Mouse (Mus musculus) embryonic facial prominence, embryonic 13.5 days (tissue): Measurements from ENCODE around the gene Gh. TPM values are rescaled to one million over a fixed set of nuclear protein-coding genes. Genes with fewer than 3 reads are reported as not detected.

Source experiments
- ATAC-seq: fragments of 200-750 bp; cut with Nextera tagmentation; 2 replicates; pipeline ENCODE4 v1.8.0; 2017; ENCODE audit warnings: low read depth; ENCODE audit not compliant: insufficient number of reproducible peaks, insufficient read depth, low FRiP score, low TSS enrichment
- H3K27ac ChIP-seq: fragments of 300-500 bp; sonication (generic); 2 replicates; pipeline ENCODE4 v1.5.1; 2015; ENCODE audit warnings: moderate library complexity, mild to moderate bottlenecking, inconsistent platforms
- H3K27me3 ChIP-seq: fragments of 300-500 bp; sonication (generic); 2 replicates; pipeline ENCODE4 v1.6.1; 2015; ENCODE audit warnings: mild to moderate bottlenecking, inconsistent platforms
- H3K36me3 ChIP-seq: fragments of 300-500 bp; sonication (generic); 2 replicates; pipeline ENCODE4 v1.6.1; 2015; ENCODE audit warnings: mild to moderate bottlenecking, inconsistent platforms
- H3K4me1 ChIP-seq: fragments of 300-500 bp; sonication (generic); 2 replicates; pipeline ENCODE4 v1.6.1; 2015; ENCODE audit warnings: inconsistent platforms
- H3K4me2 ChIP-seq: fragments of 300-500 bp; sonication (generic); 2 replicates; pipeline ENCODE4 v1.6.1; 2015; ENCODE audit warnings: moderate library complexity, mild to moderate bottlenecking, inconsistent platforms
- H3K4me3 ChIP-seq: fragments of 300-500 bp; sonication (generic); 2 replicates; pipeline ENCODE4 v1.5.1; 2015; ENCODE audit warnings: mild to moderate bottlenecking, inconsistent platforms
- H3K9ac ChIP-seq: fragments of 300-500 bp; sonication (generic); 2 replicates; pipeline ENCODE4 v1.6.1; 2015; ENCODE audit warnings: mild to moderate bottlenecking, inconsistent platforms
- H3K9me3 ChIP-seq: fragments of 300-500 bp; sonication (generic); 2 replicates; pipeline ENCODE4 v1.6.1; 2016; ENCODE audit warnings: inconsistent platforms
- WGBS: fragments of 180-500 bp; shearing (Covaris S2); methylation state at CpG from one replicate; pipeline ENCODE4 v1.1.7; 2015; ENCODE audit warnings: mixed read lengths; 5-methylcytosine and 5-hydroxymethylcytosine counted together
- polyA plus RNA-seq: library from polyadenylated mRNA; unstranded; fragments of >200 nt; fragmentation: Nextera tagmentation; extraction: Ambion mirVana; gene quantifications from 2 replicates; pipeline ENCODE4 v1.2.1, GENCODE M21; 2015

Gene Gh
- polyA plus RNA-seq, 1 experiment from 2014 or later: not detected

DNA sequence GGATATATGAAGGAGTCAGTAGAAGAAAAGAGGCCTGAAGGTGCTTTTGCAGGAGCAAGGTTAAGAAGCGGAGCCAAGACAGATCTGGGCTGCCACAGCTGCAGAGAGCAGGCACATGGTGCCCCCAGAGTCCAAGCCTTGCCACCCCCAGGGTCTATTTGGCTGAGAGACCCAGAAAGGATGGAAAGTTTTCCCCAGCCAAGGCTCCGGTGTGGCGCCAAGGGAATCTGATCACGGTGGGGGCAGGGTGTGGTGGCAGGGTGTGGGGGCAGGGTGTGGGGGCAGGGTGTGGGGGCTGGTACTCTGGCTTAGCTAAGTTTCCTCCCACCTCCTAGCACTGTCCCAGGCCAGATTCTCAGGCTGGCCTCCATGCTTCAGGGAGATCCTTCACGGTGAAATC, 26.9 kb upstream of the Gh start:
- no peaks in the 10 kb centered on the region for H3K27me3 ChIP-seq
- no peak overlapping the region for H3K27ac ChIP-seq
- 0 out of 2 replicates have a peak, but pooled peaks have one; percentile 32 for ATAC-seq
- H3K4me2 ChIP-seq: no peak overlapping the region
- no peaks in the 10 kb centered on the region for H3K36me3 ChIP-seq
- H3K4me3 ChIP-seq: no peak overlapping the region
- 44% methylated on average over 5 of the region's 5 CpGs for WGBS
- peaks cover 24% of the 10 kb centered on the region for H3K4me1 ChIP-seq
- H3K9ac ChIP-seq: peak overlapping the region; percentile 28; the same call in 1 of the 2 replicates
- no peaks in the 10 kb centered on the region for H3K9me3 ChIP-seq

DNA sequence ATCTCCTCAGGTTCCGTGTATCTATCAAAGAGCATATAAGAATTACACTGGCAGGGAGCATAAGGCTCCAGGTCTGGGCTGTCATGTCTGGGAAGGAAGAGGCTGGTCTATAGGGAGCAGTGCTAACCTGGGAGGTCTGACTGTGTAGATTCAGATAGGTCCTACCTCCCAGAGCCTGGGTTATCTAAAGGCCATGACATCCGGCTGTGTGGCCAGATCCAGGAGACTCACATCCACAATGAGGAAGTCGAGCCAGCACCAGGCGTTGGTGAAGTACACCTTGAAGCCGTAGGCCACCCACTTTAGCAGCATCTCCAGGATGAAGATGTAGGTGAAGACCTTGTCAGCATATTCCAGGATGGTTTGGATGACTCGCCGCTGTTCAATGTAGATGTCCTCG, 24.8 kb upstream of the Gh start:
- Histone ChIP-seq H3K4me3 (no peak overlapping the region), H3K36me3 (no peaks in the 10 kb centered on the region), H3K4me1 (peaks cover 20% of the 10 kb centered on the region), H3K9ac (no peak overlapping the region), H3K4me2 (no peak overlapping the region), H3K27ac (no peak overlapping the region), H3K9me3 (no peaks in the 10 kb centered on the region), H3K27me3 (no peaks in the 10 kb centered on the region)
- 86% methylated on average over 8 of the region's 8 CpGs for WGBS
- no peak for ATAC-seq

DNA sequence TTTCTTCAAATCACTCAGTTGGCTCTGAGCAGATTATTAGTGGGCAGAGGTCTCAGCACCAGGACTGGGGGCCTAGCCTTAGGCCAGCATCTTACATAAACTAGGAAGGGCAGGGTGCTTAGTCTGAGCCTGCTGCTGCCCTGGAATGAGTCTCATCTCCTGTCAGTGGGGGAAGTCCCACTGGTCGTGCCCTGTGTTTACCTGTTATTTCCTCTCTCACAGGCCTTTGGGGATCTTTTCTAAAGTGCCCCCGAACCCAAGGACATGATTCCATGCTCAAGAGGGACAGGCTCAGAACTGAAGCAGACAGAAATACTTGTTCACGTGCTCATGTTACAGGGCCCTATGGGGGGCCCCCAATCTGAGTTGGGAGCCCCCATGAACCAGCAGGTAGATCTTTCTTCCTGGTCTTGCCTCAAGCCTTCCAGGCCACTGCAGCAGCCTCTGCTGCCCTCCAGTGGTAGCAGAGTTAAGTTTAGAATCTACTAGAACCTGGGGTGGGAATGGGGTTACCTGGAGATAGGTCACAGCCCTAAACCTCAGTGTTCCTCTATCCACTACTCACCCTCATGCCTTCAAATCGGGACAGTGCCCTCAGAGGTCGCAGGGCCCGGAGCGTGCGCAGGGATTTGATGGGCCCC, 24.0 kb upstream of the Gh start:
- Histone ChIP-seq H3K4me2 (no peak overlapping the region), H3K36me3 (no peaks in the 10 kb centered on the region), H3K27me3 (no peaks in the 10 kb centered on the region), H3K9me3 (no peaks in the 10 kb centered on the region), H3K9ac (no peak overlapping the region), H3K27ac (no peak overlapping the region), H3K4me1 (peaks cover 20% of the 10 kb centered on the region), H3K4me3 (no peak overlapping the region)
- no peak for ATAC-seq
- 61% methylated on average over 8 of the region's 8 CpGs for WGBS

DNA sequence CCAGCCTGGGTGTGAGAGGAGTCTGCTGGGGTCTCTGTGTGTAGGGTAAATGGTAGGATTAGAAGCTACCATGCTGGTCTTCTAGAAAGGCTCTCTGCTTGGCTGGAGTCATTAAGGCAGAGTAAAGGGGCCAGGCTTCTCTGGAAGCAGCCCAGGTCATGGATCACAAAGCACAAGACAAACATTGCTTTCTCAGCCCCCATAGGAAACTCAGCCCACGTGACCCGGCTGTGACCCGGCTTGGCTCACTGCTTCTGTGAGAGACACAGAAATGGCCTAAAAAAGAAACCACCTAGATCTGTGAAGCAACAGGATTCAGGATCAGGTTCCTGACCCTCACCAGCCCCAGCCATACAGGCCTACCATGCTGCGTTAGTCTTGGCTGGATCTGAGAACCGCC, 23.2 kb upstream of the Gh start:
- Histone ChIP-seq H3K4me2 (no peak overlapping the region), H3K4me3 (no peak overlapping the region), H3K9me3 (no peaks in the 10 kb centered on the region), H3K36me3 (no peaks in the 10 kb centered on the region), H3K4me1 (peaks cover 20% of the 10 kb centered on the region), H3K27me3 (no peaks in the 10 kb centered on the region), H3K9ac (no peak overlapping the region), H3K27ac (no peak overlapping the region)
- 76% methylated on average over 5 of the region's 5 CpGs for WGBS
- no peak for ATAC-seq

DNA sequence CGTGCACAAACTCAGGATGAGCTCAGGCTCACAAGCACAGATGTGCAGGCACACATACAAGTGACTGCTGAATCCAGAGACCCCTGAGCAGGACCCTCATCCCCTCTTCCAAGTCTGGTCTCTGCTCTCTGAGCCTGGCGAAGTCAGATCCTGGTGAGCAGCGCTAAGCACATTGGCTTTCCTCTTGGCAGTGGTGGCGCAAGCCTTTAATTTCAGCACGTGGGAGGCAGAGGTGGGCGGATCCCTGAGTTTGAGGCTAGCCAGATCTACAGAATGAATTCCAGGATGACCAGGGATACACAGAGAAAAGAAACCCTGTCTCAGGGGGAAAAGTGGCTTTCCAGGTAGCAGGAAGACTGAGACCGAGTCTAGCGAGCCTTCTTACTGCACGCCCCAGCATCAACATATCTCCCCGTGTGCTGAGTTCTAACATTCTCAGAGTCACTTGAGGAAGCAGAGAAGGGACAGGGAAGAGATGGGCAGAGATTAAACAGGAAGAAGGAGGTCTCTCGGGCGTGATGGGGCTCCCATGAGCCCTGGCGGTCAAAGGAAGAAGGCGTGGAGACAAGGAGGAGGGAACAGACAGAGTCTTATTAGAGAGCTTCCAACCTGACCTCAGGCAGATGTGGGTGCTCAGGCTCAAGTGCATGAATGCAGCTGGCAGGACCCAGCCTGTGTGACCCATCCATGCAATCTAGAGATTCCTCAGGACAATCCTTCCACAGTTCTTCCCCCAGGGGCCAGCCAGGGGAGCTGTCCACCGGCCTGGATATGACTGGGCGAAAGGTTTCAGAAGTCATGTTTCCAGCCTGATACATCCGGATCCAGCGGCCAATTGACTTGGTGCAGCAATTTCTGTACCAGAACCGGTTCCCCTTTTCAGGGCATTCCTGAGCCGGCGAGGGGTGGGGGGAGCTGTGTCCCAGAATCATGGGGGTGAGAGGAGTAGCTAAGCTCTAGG, 17.0 kb upstream of the Gh start:
- no peaks in the 10 kb centered on the region for H3K9me3 ChIP-seq
- H3K27me3 ChIP-seq: no peaks in the 10 kb centered on the region
- no peak overlapping the region for H3K4me3 ChIP-seq
- no peak for ATAC-seq
- H3K4me2 ChIP-seq: no peak overlapping the region
- H3K4me1 ChIP-seq: peaks cover 43% of the 10 kb centered on the region
- WGBS: 61% methylated on average over 21 of the region's 21 CpGs
- no peak overlapping the region for H3K27ac ChIP-seq
- no peaks in the 10 kb centered on the region for H3K36me3 ChIP-seq
- no peak overlapping the region for H3K9ac ChIP-seq

DNA sequence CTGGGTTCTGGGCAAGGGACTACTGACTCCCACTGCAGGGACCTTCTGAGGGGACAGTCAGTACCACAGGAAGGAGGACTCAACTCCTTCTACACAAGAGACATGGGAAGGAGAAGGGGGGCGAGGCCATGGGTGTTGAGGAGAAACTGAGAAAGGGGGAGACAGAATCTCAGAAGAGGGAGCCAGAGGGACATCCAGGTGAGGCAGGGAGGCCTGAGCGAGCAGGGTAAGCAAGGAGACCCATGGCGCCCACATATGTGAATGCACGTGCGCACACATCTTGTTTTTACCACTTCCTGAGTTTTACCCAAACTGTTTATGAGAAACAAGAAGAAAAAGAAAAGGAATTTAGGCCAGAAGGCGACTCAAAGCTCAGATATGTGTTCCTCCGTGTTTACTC, 16.1 kb upstream of the Gh start:
- no peak for ATAC-seq
- Histone ChIP-seq H3K27me3 (no peaks in the 10 kb centered on the region), H3K36me3 (no peaks in the 10 kb centered on the region), H3K9ac (no peak overlapping the region), H3K4me2 (no peak overlapping the region), H3K4me1 (peaks cover 49% of the 10 kb centered on the region), H3K4me3 (no peak overlapping the region), H3K9me3 (no peaks in the 10 kb centered on the region), H3K27ac (no peak overlapping the region; the same call in 1 of the 2 replicates)
- WGBS: 75% methylated on average over 7 of the region's 7 CpGs

DNA sequence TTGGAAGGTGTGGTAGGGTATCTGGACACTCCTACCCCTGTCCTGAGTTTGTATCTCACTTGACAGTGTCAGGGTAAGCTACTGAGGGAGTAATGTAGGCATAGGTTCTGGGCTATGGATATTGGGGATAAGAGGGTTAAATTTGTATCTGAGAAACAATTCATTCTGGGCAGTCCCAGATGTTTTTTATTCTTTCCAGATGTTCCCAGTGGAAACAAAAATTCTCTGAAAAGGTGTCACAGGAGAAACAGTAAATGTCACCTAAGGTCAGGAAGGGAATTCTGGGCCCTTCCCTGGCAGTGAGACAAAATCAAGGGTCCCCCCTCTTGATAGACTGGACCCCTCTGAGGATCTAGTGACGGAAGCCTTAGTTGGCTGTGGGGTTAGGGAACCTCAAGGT, 14.8 kb upstream of the Gh start:
- WGBS: 17% methylated on average over 1 of the region's 1 CpGs

DNA sequence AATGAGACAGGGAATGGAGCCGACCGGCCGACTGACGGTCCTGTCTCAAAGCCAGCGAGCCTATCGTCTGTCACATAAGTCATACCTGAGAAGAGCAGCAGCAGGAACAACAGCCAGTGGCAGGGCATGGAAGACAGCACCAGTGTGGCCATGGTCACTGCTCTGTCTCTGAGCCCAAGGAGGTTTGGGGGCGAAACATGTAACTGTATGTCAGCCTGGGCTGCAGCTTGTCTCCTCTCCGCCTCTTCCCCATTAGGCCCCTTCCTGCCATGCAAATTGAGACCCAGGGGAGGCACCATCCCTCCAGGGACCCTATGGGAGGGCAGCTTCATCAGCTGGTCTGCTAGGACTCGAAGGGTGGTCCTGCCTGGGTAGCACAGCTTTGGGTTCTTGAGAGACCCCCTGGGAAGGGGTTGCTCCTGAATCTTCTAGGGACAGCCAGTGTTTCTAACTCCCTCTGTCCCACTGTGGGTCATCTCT, 12.7 kb upstream of the Gh start, which contains the start of gene Cd79b:
TSS of gene Cd79b (minus strand) at position 430 of the 480 bp plus-strand sequence.
- peaks cover 49% of the 10 kb centered on the region for H3K4me1 ChIP-seq
- no peaks in the 10 kb centered on the region for H3K27me3 ChIP-seq
- H3K4me3 ChIP-seq: no peak within 1 kb of the TSS
- no peak within 1 kb of the TSS for H3K4me2 ChIP-seq
- ATAC-seq: no peak
- H3K9ac ChIP-seq: 0 out of 2 replicates have a peak within 1 kb of the TSS, but pooled peaks have one; percentile 11
- H3K9me3 ChIP-seq: no peaks in the 10 kb centered on the region
- H3K36me3 ChIP-seq: no peaks in the 10 kb centered on the region
- no peak within 1 kb of the TSS for H3K27ac ChIP-seq
- WGBS: 35% methylated on average over 9 of the region's 9 CpGs

More for the DNA sequence above, 14.8 kb upstream of the Gh start:
- no peaks in the 10 kb centered on the region for H3K27me3 ChIP-seq
- no peaks in the 10 kb centered on the region for H3K36me3 ChIP-seq
- H3K4me1 ChIP-seq: peaks cover 49% of the 10 kb centered on the region
- no peak overlapping the region for H3K4me3 ChIP-seq
- no peak overlapping the region for H3K27ac ChIP-seq
- no peak for ATAC-seq
- H3K9me3 ChIP-seq: no peaks in the 10 kb centered on the region
- no peak overlapping the region for H3K4me2 ChIP-seq
- no peak overlapping the region for H3K9ac ChIP-seq

DNA sequence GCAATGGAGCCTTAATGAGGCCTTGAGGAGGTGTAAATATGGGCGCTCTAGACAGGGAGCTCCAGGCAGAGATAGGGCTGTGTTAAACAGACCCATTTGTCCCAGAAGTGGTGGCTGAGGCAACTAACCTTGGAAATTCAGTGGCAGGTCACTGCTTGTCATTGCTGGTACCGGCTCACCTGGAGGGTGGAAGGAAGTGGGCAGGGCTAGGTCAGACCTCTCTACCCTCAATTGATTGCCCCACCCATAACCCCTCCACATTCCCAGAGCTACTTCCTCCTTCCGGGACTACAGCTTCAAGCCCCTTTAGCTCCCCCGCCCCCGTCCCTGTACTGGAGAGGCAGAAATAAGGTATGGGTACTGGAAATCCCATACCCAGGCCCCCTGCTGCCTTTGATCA, 11.9 kb upstream of the Gh start:
- no peak overlapping the region for H3K4me3 ChIP-seq
- ATAC-seq: no peak; the same call in 1 of the 2 replicates
- H3K9ac ChIP-seq: no peak overlapping the region
- no peak overlapping the region for H3K4me2 ChIP-seq
- no peaks in the 10 kb centered on the region for H3K9me3 ChIP-seq
- H3K36me3 ChIP-seq: no peaks in the 10 kb centered on the region
- 42% methylated on average over 5 of the region's 5 CpGs for WGBS
- peak overlapping the region; percentile 33; the same call in 1 of the 2 replicates for H3K27ac ChIP-seq
- H3K27me3 ChIP-seq: no peaks in the 10 kb centered on the region
- peaks cover 43% of the 10 kb centered on the region for H3K4me1 ChIP-seq

DNA sequence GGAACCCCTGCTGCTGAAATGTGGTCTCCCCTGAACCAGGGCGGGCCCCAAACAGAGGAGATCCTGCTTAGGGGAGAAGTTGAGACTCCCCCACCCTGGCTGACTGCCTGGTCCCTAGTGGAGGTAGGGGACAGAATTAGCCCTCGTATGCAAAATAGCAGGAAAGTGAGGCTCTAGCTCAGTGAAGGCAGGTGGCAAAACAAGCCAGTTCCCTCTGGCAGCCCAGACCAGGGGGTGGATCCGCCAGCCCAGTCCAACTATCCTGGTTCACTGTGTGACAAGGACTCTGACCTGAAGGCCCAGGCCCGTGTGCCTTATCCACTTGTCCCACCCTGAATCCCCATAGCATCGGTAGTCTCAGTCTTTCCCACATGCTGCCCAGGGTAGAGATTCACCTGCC, 8.5 kb upstream of the Gh start:
- WGBS: 62% methylated on average over 5 of the region's 5 CpGs
- no peak overlapping the region for H3K9ac ChIP-seq
- no peak overlapping the region for H3K4me2 ChIP-seq
- H3K9me3 ChIP-seq: no peaks in the 10 kb centered on the region
- H3K4me3 ChIP-seq: no peak overlapping the region
- H3K36me3 ChIP-seq: no peaks in the 10 kb centered on the region
- no peaks in the 10 kb centered on the region for H3K27me3 ChIP-seq
- ATAC-seq: no peak
- H3K27ac ChIP-seq: no peak overlapping the region
- peaks cover 18% of the 10 kb centered on the region for H3K4me1 ChIP-seq

DNA sequence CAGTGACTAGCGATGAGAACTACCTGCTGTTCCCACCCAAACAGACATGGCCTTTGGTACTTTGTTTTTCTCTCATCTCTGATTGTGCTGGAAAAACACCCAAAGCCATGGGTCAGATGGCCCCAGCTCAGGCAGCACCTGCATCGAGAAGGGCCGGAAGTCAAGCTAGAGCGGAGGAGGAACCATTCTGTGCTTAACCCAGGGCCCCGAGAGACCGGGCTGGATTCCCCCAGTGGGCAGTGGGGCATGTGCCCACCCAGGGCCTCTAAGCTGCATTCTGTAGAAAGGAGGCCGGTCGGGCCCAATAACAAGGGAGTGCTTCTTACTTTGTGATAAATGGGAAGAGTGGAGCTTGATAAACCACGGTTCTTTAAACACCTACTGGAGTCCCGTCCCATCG, 6.5 kb upstream of the Gh start:
- H3K9ac ChIP-seq: no peak overlapping the region
- H3K27ac ChIP-seq: no peak overlapping the region
- 89% methylated on average over 11 of the region's 11 CpGs for WGBS
- no peaks in the 10 kb centered on the region for H3K36me3 ChIP-seq
- no peak for ATAC-seq
- H3K27me3 ChIP-seq: no peaks in the 10 kb centered on the region
- no peak overlapping the region for H3K4me2 ChIP-seq
- H3K9me3 ChIP-seq: no peaks in the 10 kb centered on the region
- H3K4me3 ChIP-seq: no peak overlapping the region
- H3K4me1 ChIP-seq: peaks cover 1% of the 10 kb centered on the region; the same call in 1 of the 2 replicates
